Mouse (Mus musculus) kidney, embryonic 16.5 days (tissue): ENCODE data around the gene Bcl2. TPM values are rescaled to one million over a fixed set of nuclear protein-coding genes. Genes with fewer than 3 reads are reported as not detected.
A peak's percentile ranks its signal among the peaks of the same experiment; 100 is the strongest.

Experiments used
- ATAC-seq: fragments of 200-750 bp; cut with Nextera tagmentation; 2 replicates; pipeline ENCODE4 v1.8.0; 2017; ENCODE audit warnings: moderate TSS enrichment; ENCODE audit not compliant: low FRiP score, low TSS enrichment
- H3K27ac ChIP-seq: fragments of 300-500 bp; sonication (generic); 2 replicates; pipeline ENCODE4 v1.5.1; 2014; ENCODE audit warnings: low read length
- H3K27me3 ChIP-seq: fragments of 300-500 bp; sonication (generic); 2 replicates; pipeline ENCODE4 v1.6.1; 2014; ENCODE audit warnings: low read length, control low read depth, mixed read lengths; ENCODE audit not compliant: insufficient read depth
- H3K36me3 ChIP-seq: fragments of 300-500 bp; sonication (generic); 2 replicates; pipeline ENCODE4 v1.6.1; 2014; ENCODE audit warnings: low read length, control low read depth, mixed read lengths; ENCODE audit not compliant: insufficient read depth
- H3K4me1 ChIP-seq: fragments of 300-500 bp; sonication (generic); 2 replicates; pipeline ENCODE4 v1.6.1; 2014; ENCODE audit warnings: low read length, control low read depth, mixed read lengths; ENCODE audit not compliant: insufficient read depth
- H3K4me2 ChIP-seq: fragments of 300-500 bp; sonication (generic); replicated peaks from 2 replicates; pipeline ENCODE4 v1.6.1; 2014; ENCODE audit warnings: low read depth, low read length
- H3K4me3 ChIP-seq: fragments of 300-500 bp; sonication (generic); 2 replicates; pipeline ENCODE4 v1.5.1; 2014; ENCODE audit warnings: mild to moderate bottlenecking, low read length
- H3K9ac ChIP-seq: fragments of 300-500 bp; sonication (generic); replicated peaks from 2 replicates; pipeline ENCODE4 v1.6.1; 2014; ENCODE audit warnings: low read length
- H3K9me3 ChIP-seq: fragments of 300-500 bp; sonication (generic); 2 replicates; pipeline ENCODE4 v1.6.1; 2016; ENCODE audit warnings: low read length, control low read depth
- whole genome bisulfite sequencing: fragments of 180-500 bp; shearing (Covaris S2); extraction: QIAGEN DNeasy Blood & Tissue Kit; methylation state at CpG from one replicate; pipeline ENCODE4 v1.1.7; 2014; 5-methylcytosine and 5-hydroxymethylcytosine counted together
- polyA plus RNA-seq: library from polyadenylated mRNA; unstranded; fragments of >200 nt; fragmentation: Nextera tagmentation; extraction: Ambion mirVana; gene quantifications from 2 replicates; pipeline ENCODE4 v1.2.1, GENCODE M21; 2015

Gene Bcl2
- polyA plus RNA-seq, 1 experiment from 2014 or later = 20.4 TPM

GRCm38 (mm10) chr1:106653441-106653860 lies 60.6 kb downstream of the Bcl2 start:
- Histone ChIP-seq H3K4me3 (no peak overlapping the region), H3K36me3 (no peaks in the 10 kb centered on the region), H3K9ac (no peak overlapping the region), H3K27ac (no peak overlapping the region), H3K4me2 (no peak overlapping the region), H3K27me3 (no peaks in the 10 kb centered on the region), H3K4me1 (peaks cover 18% of the 10 kb centered on the region), H3K9me3 (no peaks in the 10 kb centered on the region)
- ATAC-seq = no peak
- WGBS = 63% methylated on average over 4 of the region's 4 CpGs

- Histone ChIP-seq H3K27ac (no peak overlapping the region), H3K36me3 (no peaks in the 10 kb centered on the region), H3K4me3 (no peak overlapping the region), H3K9me3 (no peaks in the 10 kb centered on the region), H3K4me2 (no peak overlapping the region), H3K4me1 (peaks cover 13% of the 10 kb centered on the region), H3K27me3 (no peaks in the 10 kb centered on the region), H3K9ac (no peak overlapping the region)
- 50% methylated on average over 7 of the region's 7 CpGs for WGBS
- ATAC-seq = no peak
These were observed 62.9 kb downstream of the Bcl2 start for GRCm38 (mm10) chr1:106651211-106651610.

GRCm38 (mm10) chr1:106650427-106650826 lies 63.6 kb downstream of the Bcl2 start:
- no peak overlapping the region for H3K9ac ChIP-seq
- no peaks in the 10 kb centered on the region for H3K36me3 ChIP-seq
- H3K4me1 ChIP-seq = peaks cover 9% of the 10 kb centered on the region
- H3K27ac ChIP-seq = 0 out of 2 replicates have a peak overlapping the region, but pooled peaks have one; percentile 15
- 91% methylated on average over 4 of the region's 4 CpGs for WGBS
- no peak overlapping the region for H3K4me3 ChIP-seq
- no peak for ATAC-seq
- no peaks in the 10 kb centered on the region for H3K27me3 ChIP-seq
- no peaks in the 10 kb centered on the region for H3K9me3 ChIP-seq
- no peak overlapping the region for H3K4me2 ChIP-seq

GRCm38 (mm10) chr1:106647336-106647735 lies 66.7 kb downstream of the Bcl2 start:
- Histone ChIP-seq H3K27me3 (no peaks in the 10 kb centered on the region), H3K4me2 (no peak overlapping the region), H3K4me1 (peaks cover 9% of the 10 kb centered on the region), H3K4me3 (no peak overlapping the region), H3K27ac (no peak overlapping the region), H3K36me3 (no peaks in the 10 kb centered on the region), H3K9me3 (no peaks in the 10 kb centered on the region), H3K9ac (no peak overlapping the region)
- WGBS = 92% methylated on average over 3 of the region's 3 CpGs
- ATAC-seq = no peak

GRCm38 (mm10) chr1:106644566-106644965 lies 69.5 kb downstream of the Bcl2 start:
- H3K9ac ChIP-seq = no peak overlapping the region
- H3K27me3 ChIP-seq = no peaks in the 10 kb centered on the region
- WGBS = 93% methylated on average over 4 of the region's 4 CpGs
- peaks cover 7% of the 10 kb centered on the region; the same call in 1 of the 2 replicates for H3K4me1 ChIP-seq
- no peak overlapping the region for H3K4me2 ChIP-seq
- H3K36me3 ChIP-seq = no peaks in the 10 kb centered on the region
- H3K27ac ChIP-seq = no peak overlapping the region
- no peak for ATAC-seq
- no peaks in the 10 kb centered on the region for H3K9me3 ChIP-seq
- H3K4me3 ChIP-seq = no peak overlapping the region

GRCm38 (mm10) chr1:106643527-106643926 lies 70.5 kb downstream of the Bcl2 start:
- no peaks in the 10 kb centered on the region for H3K9me3 ChIP-seq
- ATAC-seq = no peak
- no peak overlapping the region for H3K4me3 ChIP-seq
- 60% methylated on average over 3 of the region's 3 CpGs for WGBS
- H3K36me3 ChIP-seq = no peaks in the 10 kb centered on the region
- H3K27me3 ChIP-seq = no peaks in the 10 kb centered on the region
- H3K27ac ChIP-seq = no peak overlapping the region
- H3K4me2 ChIP-seq = no peak overlapping the region
- H3K9ac ChIP-seq = no peak overlapping the region
- peaks cover 7% of the 10 kb centered on the region; the same call in 1 of the 2 replicates for H3K4me1 ChIP-seq

- peaks cover 13% of the 10 kb centered on the region; the same call in 1 of the 2 replicates for H3K4me1 ChIP-seq
- no peak overlapping the region for H3K4me3 ChIP-seq
- H3K27ac ChIP-seq = no peak overlapping the region
- H3K36me3 ChIP-seq = no peaks in the 10 kb centered on the region
- H3K9ac ChIP-seq = no peak overlapping the region
- H3K4me2 ChIP-seq = no peak overlapping the region
- H3K9me3 ChIP-seq = no peaks in the 10 kb centered on the region
- no peak for ATAC-seq
- no peaks in the 10 kb centered on the region for H3K27me3 ChIP-seq
- WGBS = 83% methylated on average over 1 of the region's 1 CpGs
These were observed 73.5 kb downstream of the Bcl2 start for GRCm38 (mm10) chr1:106640577-106640976.

GRCm38 (mm10) chr1:106637705-106638104 lies 76.4 kb downstream of the Bcl2 start:
- 96% methylated on average over 11 of the region's 11 CpGs for WGBS
- Histone ChIP-seq H3K27me3 (no peaks in the 10 kb centered on the region), H3K9ac (no peak overlapping the region), H3K27ac (no peak overlapping the region), H3K9me3 (no peaks in the 10 kb centered on the region), H3K4me3 (no peak overlapping the region), H3K36me3 (no peaks in the 10 kb centered on the region), H3K4me1 (peaks cover 13% of the 10 kb centered on the region; the same call in 1 of the 2 replicates), H3K4me2 (no peak overlapping the region)
- ATAC-seq = no peak

GRCm38 (mm10) chr1:106636714-106637113 lies 77.4 kb downstream of the Bcl2 start:
- Histone ChIP-seq H3K4me1 (peaks cover 14% of the 10 kb centered on the region), H3K27ac (peak overlapping the region; percentile 38; the same call in 1 of the 2 replicates), H3K27me3 (no peaks in the 10 kb centered on the region), H3K9me3 (no peaks in the 10 kb centered on the region), H3K4me2 (no peak overlapping the region), H3K36me3 (no peaks in the 10 kb centered on the region), H3K9ac (no peak overlapping the region), H3K4me3 (no peak overlapping the region)
- 20% methylated on average over 2 of the region's 2 CpGs for WGBS
- ATAC-seq = no peak

- Histone ChIP-seq H3K4me1 (peaks cover 37% of the 10 kb centered on the region), H3K36me3 (no peaks in the 10 kb centered on the region)
- 47% methylated on average over 3 of the region's 3 CpGs for WGBS
These were observed 80.9 kb downstream of the Bcl2 start for GRCm38 (mm10) chr1:106633207-106633606.

More at GRCm38 (mm10) chr1:106633207-106633606, 80.9 kb downstream of the Bcl2 start:
- H3K9me3 ChIP-seq = no peaks in the 10 kb centered on the region
- H3K27ac ChIP-seq = no peak overlapping the region
- no peak for ATAC-seq
- no peaks in the 10 kb centered on the region for H3K27me3 ChIP-seq
- H3K9ac ChIP-seq = no peak overlapping the region
- no peak overlapping the region for H3K4me3 ChIP-seq
- H3K4me2 ChIP-seq = no peak overlapping the region
